Mouse (Mus musculus) cerebellum, adult 2 months (tissue): ENCODE results near the gene Cdk5. TPM values are rescaled to one million over a fixed set of nuclear protein-coding genes. Genes with fewer than 3 reads are reported as not detected.

Source experiments
- DNase-seq, 2 experiments: peaks; one replicate each; pipeline ENCODE4 v3.0.0; 2021
- H3K27ac ChIP-seq: fragments of 200-500 bp; 2 replicates; pipeline ENCODE4 v1.5.1; 2012; ENCODE audit warnings: low read length, control low read depth, inconsistent platforms; ENCODE audit not compliant: insufficient read depth
- H3K27me3 ChIP-seq: fragments of 200-500 bp; 2 replicates; pipeline ENCODE4 v1.6.1; 2012; ENCODE audit warnings: inconsistent platforms, mild to moderate bottlenecking, low read length, moderate library complexity; ENCODE audit not compliant: control insufficient read depth, insufficient read depth
- H3K4me1 ChIP-seq: fragments of 200-500 bp; 2 replicates; pipeline ENCODE4 v1.6.1; 2011; ENCODE audit warnings: low read length; ENCODE audit not compliant: control insufficient read depth, insufficient read depth
- H3K4me3 ChIP-seq: fragments of 200-500 bp; replicated peaks from 2 replicates; pipeline ENCODE3; 2011; ENCODE audit warnings: mild to moderate bottlenecking, low read depth, low read length, control low read depth; ENCODE audit not compliant: insufficient read depth
- CTCF ChIP-seq: fragments of 200-500 bp; IDR thresholded peaks from 2 replicates; pipeline ENCODE4 v1.5.1; 2011; ENCODE audit warnings: low read depth, mild to moderate bottlenecking, control low read depth, low read length, moderate library complexity, borderline replicate concordance; ENCODE audit not compliant: insufficient read depth
- POLR2A ChIP-seq: fragments of 200-500 bp; IDR thresholded peaks from 2 replicates; pipeline ENCODE4 v1.6.1; 2011; ENCODE audit warnings: low read length, control low read depth, borderline replicate concordance; ENCODE audit not compliant: insufficient read depth
- WGBS: fragments of 180-500 bp; shearing (Covaris S2); methylation state at CpG from one replicate; pipeline ENCODE4 v1.1.7; 2018; 5-methylcytosine and 5-hydroxymethylcytosine counted together
- polyA plus RNA-seq: library from polyadenylated mRNA; depleted of rRNA; stranded (reverse); fragments of >200 nt; gene quantifications from 2 replicates; pipeline ENCODE4 v1.2.3, GENCODE M21; 2012

The Cdk5 gene
- polyA plus RNA-seq, 1 experiment = 221 TPM

- TF ChIP-seq POLR2A (no peak), CTCF (no peak)
- 55% methylated on average over 11 of the region's 11 CpGs for WGBS
- DNase-seq = no peak
- H3K4me1 ChIP-seq = peaks cover 13% of the 10 kb centered on the region
- no peak within 1 kb of the TSS for H3K4me3 ChIP-seq
- H3K27me3 ChIP-seq = no peaks in the 10 kb centered on the region
- H3K27ac ChIP-seq = no peak within 1 kb of the TSS
Observed at GRCm38 (mm10) chr5:24413042-24413693, 10.2 kb downstream of the Cdk5 start, which contains the start of gene Asic3. Gene Asic3 (plus strand): TSS chr5:24413392.

- no peak overlapping the region for H3K27ac ChIP-seq
- WGBS = 93% methylated on average over 2 of the region's 2 CpGs
- no peaks in the 10 kb centered on the region for H3K27me3 ChIP-seq
- H3K4me3 ChIP-seq = no peak overlapping the region
- H3K4me1 ChIP-seq = peaks cover 13% of the 10 kb centered on the region
- no peak for DNase-seq
- TF ChIP-seq POLR2A (no peak), CTCF (no peak)
Observed at GRCm38 (mm10) chr5:24412063-24412462, 11.3 kb downstream of the Cdk5 start.

GRCm38 (mm10) chr5:24409466-24409865 lies 13.9 kb downstream of the Cdk5 start:
- DNase-seq = no peak
- H3K27ac ChIP-seq = no peak overlapping the region
- H3K27me3 ChIP-seq = no peaks in the 10 kb centered on the region
- H3K4me3 ChIP-seq = no peak overlapping the region
- peaks cover 3% of the 10 kb centered on the region; the same call in 1 of the 2 replicates for H3K4me1 ChIP-seq
- 81% methylated on average over 2 of the region's 2 CpGs for WGBS
- TF ChIP-seq CTCF = no peak
- no peak for TF ChIP-seq POLR2A

- WGBS = 67% methylated on average over 13 of the region's 13 CpGs
- Histone ChIP-seq H3K4me1 (peaks cover 5% of the 10 kb centered on the region; the same call in 1 of the 2 replicates), H3K27me3 (no peaks in the 10 kb centered on the region), H3K4me3 (no peak overlapping the region), H3K27ac (no peak overlapping the region)
- DNase-seq = no peak
- no peak for TF ChIP-seq POLR2A
- TF ChIP-seq CTCF = no peak
Observed at GRCm38 (mm10) chr5:24408651-24409050, 14.7 kb downstream of the Cdk5 start.

GRCm38 (mm10) chr5:24405389-24405876 lies 17.9 kb downstream of the Cdk5 start:
- no peak for DNase-seq
- Histone ChIP-seq H3K4me1 (peaks cover 17% of the 10 kb centered on the region), H3K27ac (no peak overlapping the region), H3K4me3 (no peak overlapping the region), H3K27me3 (no peaks in the 10 kb centered on the region)
- no peak for TF ChIP-seq CTCF
- no peak for TF ChIP-seq POLR2A
- WGBS = 75% methylated on average over 3 of the region's 3 CpGs

- Histone ChIP-seq H3K4me3 (no peak overlapping the region), H3K27me3 (no peaks in the 10 kb centered on the region), H3K4me1 (peaks cover 23% of the 10 kb centered on the region), H3K27ac (no peak overlapping the region)
- TF ChIP-seq POLR2A (no peak), CTCF (no peak)
- DNase-seq = no peak
- WGBS = 62% methylated on average over 6 of the region's 6 CpGs
Observed at GRCm38 (mm10) chr5:24404594-24405360, 18.6 kb downstream of the Cdk5 start.

- no peaks in the 10 kb centered on the region for H3K27me3 ChIP-seq
- peaks cover 25% of the 10 kb centered on the region for H3K4me1 ChIP-seq
- TF ChIP-seq POLR2A (no peak), CTCF (no peak)
- no peak for DNase-seq
- H3K4me3 ChIP-seq = no peak overlapping the region
- H3K27ac ChIP-seq = no peak overlapping the region
- WGBS = 24% methylated on average over 9 of the region's 9 CpGs
Observed at GRCm38 (mm10) chr5:24401969-24402368, 21.4 kb downstream of the Cdk5 start.
